In genomic region chr1:91333582-91333981, GRCm38 (mm10) we compare ENCODE assay signal across 23 mouse cellular contexts. TPM values are rescaled to one million over a fixed set of nuclear protein-coding genes. Genes with fewer than 3 reads are reported as not detected.
DNase-seq lines count a peak whose midpoint lies in the region; ATAC-seq and TF ChIP-seq lines count a peak whose summit lies in the region.
"Had no signal": no experiment of that assay in that cellular context is flagged by ENCODE, and none has a peak within 500 bp of the region (broad histone marks: within the 10 kb centered on the region; RNA-seq: fewer than 3 reads in every experiment).

No protein-coding gene starts in this region.

- H3K36me3 ChIP-seq in heart, embryonic 10.5 days = no peaks in the 10 kb centered on the region
- no peaks in the 10 kb centered on the region for H3K36me3 ChIP-seq in heart, embryonic 14.5 days (ENCODE audit: control insufficient read depth, insufficient read depth, low read length)
- no peaks in the 10 kb centered on the region for H3K36me3 ChIP-seq in liver, embryonic 13.5 days
- no peaks in the 10 kb centered on the region for H3K36me3 ChIP-seq in liver, postnatal 0 days (replicated peaks; ENCODE audit: insufficient read depth, low read length)
- H3K36me3 ChIP-seq: embryonic facial prominence, embryonic 13.5 days; G1E; intestine, embryonic 15.5 days had no signal

- no peaks in the 10 kb centered on the region for H3K9me3 ChIP-seq in heart, embryonic 10.5 days
- H3K9me3 ChIP-seq in heart, embryonic 14.5 days (ENCODE audit: control insufficient read depth, low read length) = no peaks in the 10 kb centered on the region
- H3K9me3 ChIP-seq in liver, embryonic 13.5 days (replicated peaks) = no peaks in the 10 kb centered on the region
- no peaks in the 10 kb centered on the region for H3K9me3 ChIP-seq in liver, postnatal 0 days (ENCODE audit: low read length)
- H3K9me3 ChIP-seq: embryonic facial prominence, embryonic 13.5 days; forebrain, embryonic 13.5 days; G1E; intestine, embryonic 15.5 days had no signal

- TF ChIP-seq EP300 in liver, postnatal 0 days (IDR thresholded peaks at IDR 0.05; ENCODE audit: low read depth) = no peak

- no peak for TF ChIP-seq CTCF in liver, postnatal 0 days (IDR thresholded peaks at IDR 0.05; ENCODE audit: low read depth)

- peak overlapping the region; percentile 57; the same call in 1 of the 2 replicates for H3K27ac ChIP-seq in heart, embryonic 10.5 days
- peak overlapping the region; percentile 36 to 57; a peak in 3 of 4 replicates for H3K27ac ChIP-seq in heart, embryonic 14.5 days (replicated peaks in 1 of 2; ENCODE audit: control insufficient read depth in 1 of 2, insufficient read depth in 1 of 2, low read depth in 2 of 2, low read length in 2 of 2)
- no peak overlapping the region for H3K27ac ChIP-seq in liver, embryonic 13.5 days
- H3K27ac ChIP-seq in liver, postnatal 0 days (ENCODE audit: low read depth) = no peak overlapping the region
- H3K27ac ChIP-seq: embryonic facial prominence, embryonic 13.5 days; forebrain, embryonic 13.5 days; hindbrain, embryonic 14.5 days; intestine, embryonic 15.5 days had no signal

- H3K27me3 ChIP-seq in heart, embryonic 10.5 days (ENCODE audit: insufficient read depth, poor library complexity, severe bottlenecking) = peaks cover 28% of the 10 kb centered on the region
- H3K27me3 ChIP-seq in heart, embryonic 14.5 days (ENCODE audit: control insufficient read depth, insufficient read depth, low read length) = peaks cover 3% of the 10 kb centered on the region; the same call in 1 of the 2 replicates
- no peaks in the 10 kb centered on the region; the same call in 1 of the 2 replicates for H3K27me3 ChIP-seq in liver, embryonic 13.5 days
- no peaks in the 10 kb centered on the region for H3K27me3 ChIP-seq in liver, postnatal 0 days (ENCODE audit: insufficient read depth, low read length)
- H3K27me3 ChIP-seq: embryonic facial prominence, embryonic 13.5 days; forebrain, embryonic 13.5 days; intestine, embryonic 15.5 days; Patski had no signal

- no peak overlapping the region for H3K4me2 ChIP-seq in heart, embryonic 14.5 days (ENCODE audit: low read length)
- no peak overlapping the region for H3K4me2 ChIP-seq in liver, embryonic 13.5 days
- no peak overlapping the region for H3K4me2 ChIP-seq in liver, postnatal 0 days (ENCODE audit: low read depth, low read length)
- H3K4me2 ChIP-seq: embryonic facial prominence, embryonic 13.5 days; forebrain, embryonic 13.5 days; hindbrain, embryonic 14.5 days; intestine, embryonic 15.5 days had no signal

- DNase-seq in heart, embryonic 10.5 days (ENCODE audit: low spot score) = no peak
- no peak for DNase-seq in heart, adult 18-20 months
- no peak for DNase-seq in heart, postnatal 4 days
- no peak for DNase-seq in liver, embryonic 13.5 days
- no peak for DNase-seq in liver, postnatal 0 days
- DNase-seq in adrenal gland, adult 8-10 months = no peak
- DNase-seq: adrenal gland, postnatal 25 days; B cell, adult 2 months; cerebellum, adult 18-20 months; cerebellum, adult 9-11 months; cerebellum, postnatal 36 days; forebrain, postnatal 0 days; gastrocnemius, postnatal 14 days; kidney, adult 18-20 months had no signal

- no peak overlapping the region for H3K4me3 ChIP-seq in heart, embryonic 10.5 days
- H3K4me3 ChIP-seq in heart, embryonic 14.5 days (ENCODE audit: control insufficient read depth in 1 of 2, insufficient read depth in 1 of 2, low read depth in 1 of 2, low read length in 2 of 2) = no peak overlapping the region
- H3K4me3 ChIP-seq in liver, embryonic 13.5 days (replicated peaks) = no peak overlapping the region
- no peak overlapping the region for H3K4me3 ChIP-seq in liver, postnatal 0 days (ENCODE audit: low read depth, low read length)
- H3K4me3 ChIP-seq: embryonic facial prominence, embryonic 13.5 days; forebrain, embryonic 13.5 days; intestine, embryonic 15.5 days had no signal

- H3K4me1 ChIP-seq in heart, embryonic 10.5 days = peaks cover 43% of the 10 kb centered on the region
- H3K4me1 ChIP-seq in heart, embryonic 14.5 days (ENCODE audit: control insufficient read depth in 2 of 2, insufficient read depth in 2 of 2, low read length in 2 of 2) = peaks cover 12 to 19% of the 10 kb centered on the region in 2 experiments
- H3K4me1 ChIP-seq in liver, embryonic 13.5 days (replicated peaks) = 0 out of 2 replicates have a peak, but pooled peaks cover 5% of the 10 kb centered on the region
- H3K4me1 ChIP-seq in liver, postnatal 0 days (ENCODE audit: insufficient read depth) = no peaks in the 10 kb centered on the region
- H3K4me1 ChIP-seq: forebrain, embryonic 13.5 days; intestine, embryonic 15.5 days had no signal

- no peak overlapping the region for H3K9ac ChIP-seq in heart, embryonic 14.5 days (ENCODE audit: low read length)
- H3K9ac ChIP-seq in liver, embryonic 13.5 days = no peak overlapping the region
- H3K9ac ChIP-seq in liver, postnatal 0 days (replicated peaks) = no peak overlapping the region
- H3K9ac ChIP-seq: embryonic facial prominence, embryonic 13.5 days; forebrain, embryonic 13.5 days; forebrain, postnatal 0 days; hindbrain, embryonic 14.5 days; intestine, embryonic 15.5 days had no signal

- ATAC-seq in heart, embryonic 14.5 days (ENCODE audit: insufficient number of reproducible peaks, insufficient read depth, low FRiP score, low read depth) = no peak
- ATAC-seq in liver, embryonic 13.5 days (ENCODE audit: low read depth) = 0 out of 2 replicates have a peak, but pooled peaks have one; percentile 41
- no peak for ATAC-seq in liver, postnatal 0 days
- ATAC-seq: activated CD4-positive, CD25-positive, alpha-beta regulatory T cell, adult 4 months; CD4-positive, CD25-positive, alpha-beta regulatory T cell, adult 4 months; forebrain, embryonic 13.5 days; forebrain, postnatal 0 days; intestine, embryonic 15.5 days; Patski had no signal

RNA-seq across cellular contexts. Expression of gene Espnl, which starts 11.7 kb away (rescaled TPM):
- 0.07 and 0.16 TPM in 2 replicates for polyA plus RNA-seq in heart, embryonic 10.5 days (2016; fragmentation: Nextera tagmentation; extraction: Ambion mirVana)
- not detected for total RNA-seq in heart, adult 18-20 months (2021)
- polyA plus RNA-seq in heart, embryonic 14.5 days (2014; fragmentation: Nextera tagmentation; extraction: Ambion mirVana) = 0.12 TPM in 1 of 2 replicates, not detected in the other
- under 1 TPM; 0.14 to 0.18 TPM for total RNA-seq in heart, postnatal 4 days (2021)
- polyA plus RNA-seq in liver, embryonic 13.5 days (2015; fragmentation: Nextera tagmentation; extraction: Ambion mirVana) = not detected in 2 replicates
- 0.04 TPM in 1 of 2 replicates, not detected in the other for polyA plus RNA-seq in liver, postnatal 0 days (2015; fragmentation: Nextera tagmentation; extraction: Ambion mirVana)
- under 1 TPM in 3 of 4 experiments, not detected in 1; 0.09 to 0.25 (median 0.21) TPM for total RNA-seq in adrenal gland, adult 8-10 months (2022)
- total RNA-seq: adrenal gland, postnatal 25 days had no signal
- polyA plus RNA-seq: activated CD4-positive, CD25-positive, alpha-beta regulatory T cell, adult 4 months; CD4-positive, CD25-positive, alpha-beta regulatory T cell, adult 4 months; embryonic facial prominence, embryonic 13.5 days; forebrain, embryonic 13.5 days had no signal

RNA-seq across cellular contexts. Expression of gene Klhl30, which starts 17.2 kb away (rescaled TPM):
- polyA plus RNA-seq in heart, embryonic 10.5 days (2016; fragmentation: Nextera tagmentation; extraction: Ambion mirVana) = 33.1 and 51.1 TPM in 2 replicates
- 10 to 100 TPM; 47.1 to 54.9 TPM for total RNA-seq in heart, adult 18-20 months (2021)
- polyA plus RNA-seq in heart, embryonic 14.5 days (2014; fragmentation: Nextera tagmentation; extraction: Ambion mirVana) = 61.8 and 63.4 TPM in 2 replicates
- total RNA-seq in heart, postnatal 4 days (2021) = 10 to 100 TPM; 51.2 to 55.4 TPM
- 0.10 TPM in 2 replicates for polyA plus RNA-seq in liver, embryonic 13.5 days (2015; fragmentation: Nextera tagmentation; extraction: Ambion mirVana)
- polyA plus RNA-seq in liver, postnatal 0 days (2015; fragmentation: Nextera tagmentation; extraction: Ambion mirVana) = 0.06 and 0.12 TPM in 2 replicates
- 1 to 10 TPM; 2.2 to 3.0 (median 2.5) TPM for total RNA-seq in adrenal gland, adult 8-10 months (2022)
- polyA plus RNA-seq: activated CD4-positive, CD25-positive, alpha-beta regulatory T cell, adult 4 months; CD4-positive, CD25-positive, alpha-beta regulatory T cell, adult 4 months; forebrain, embryonic 13.5 days; G1E had no signal

RNA-seq across cellular contexts. Expression of gene Erfe, which starts 32.6 kb away (rescaled TPM):
- 2.2 TPM in 2 replicates for polyA plus RNA-seq in heart, embryonic 10.5 days (2016; fragmentation: Nextera tagmentation; extraction: Ambion mirVana)
- total RNA-seq in heart, adult 18-20 months (2021) = not detected
- polyA plus RNA-seq in heart, embryonic 14.5 days (2014; fragmentation: Nextera tagmentation; extraction: Ambion mirVana) = 0.63 and 2.5 TPM in 2 replicates
- 1 to 10 TPM; 1.1 to 1.4 TPM for total RNA-seq in heart, postnatal 4 days (2021)
- 4.5 and 4.7 TPM in 2 replicates for polyA plus RNA-seq in liver, embryonic 13.5 days (2015; fragmentation: Nextera tagmentation; extraction: Ambion mirVana)
- polyA plus RNA-seq in liver, postnatal 0 days (2015; fragmentation: Nextera tagmentation; extraction: Ambion mirVana) = 0.95 and 1.3 TPM in 2 replicates
- total RNA-seq in adrenal gland, adult 8-10 months (2022) = 1 to 10 TPM; 1.7 to 8.3 (median 4.8) TPM
- polyA plus RNA-seq: activated CD4-positive, CD25-positive, alpha-beta regulatory T cell, adult 4 months; CD4-positive, CD25-positive, alpha-beta regulatory T cell, adult 4 months had no signal

RNA-seq across cellular contexts. Expression of gene Scly, which starts 35.4 kb away (rescaled TPM):
- polyA plus RNA-seq in heart, embryonic 10.5 days (2016; fragmentation: Nextera tagmentation; extraction: Ambion mirVana) = 21.2 and 21.9 TPM in 2 replicates
- total RNA-seq in heart, adult 18-20 months (2021) = 10 to 100 TPM; 15.9 to 18.7 TPM
- 10.6 and 12.1 TPM in 2 replicates for polyA plus RNA-seq in heart, embryonic 14.5 days (2014; fragmentation: Nextera tagmentation; extraction: Ambion mirVana)
- 10 to 100 TPM; 14.4 to 17.5 TPM for total RNA-seq in heart, postnatal 4 days (2021)
- 24.9 and 30.1 TPM in 2 replicates for polyA plus RNA-seq in liver, embryonic 13.5 days (2015; fragmentation: Nextera tagmentation; extraction: Ambion mirVana)
- 26.3 and 26.5 TPM in 2 replicates for polyA plus RNA-seq in liver, postnatal 0 days (2015; fragmentation: Nextera tagmentation; extraction: Ambion mirVana)
- total RNA-seq in adrenal gland, adult 8-10 months (2022) = 10 to 100 TPM; 31.4 to 42.7 (median 35.8) TPM

Comparison
In these comparisons a context has a peak if more than half of its experiments do, and no peak if none do; other contexts are left out.
1. H3K27ac ChIP-seq: peak in heart, embryonic 10.5 days (single experiment) and heart, embryonic 14.5 days (2 of 2); none in liver, embryonic 13.5 days (single experiment) and liver, postnatal 0 days (single experiment).
2. RNA of gene Klhl30, which starts 17.2 kb away (polyA plus RNA-seq): 61.8 to 63.4 TPM in heart, embryonic 14.5 days and 33.1 to 51.1 TPM in heart, embryonic 10.5 days; 0.10 TPM in liver, embryonic 13.5 days and 0.06 to 0.12 TPM in liver, postnatal 0 days; every median in the first group is over 10 times any median in the second.